Mouse (Mus musculus) thymus, postnatal 0 days (tissue): ENCODE data around the gene Arhgdig. TPM values are rescaled to one million over a fixed set of nuclear protein-coding genes. Genes with fewer than 3 reads are reported as not detected.

ENCODE experiments used
- DNase-seq: peaks from one replicate; pipeline ENCODE4 v3.0.0-alpha.2; 2015; ENCODE audit warnings: low spot score
- polyA plus RNA-seq: library from polyadenylated mRNA; unstranded; fragments of >200 nt; fragmentation: Nextera tagmentation; extraction: Ambion mirVana; gene quantifications from 2 replicates; pipeline ENCODE4 v1.2.1, GENCODE M21; 2015

The Arhgdig gene
- polyA plus RNA-seq: 0.92 and 1.4 TPM in 2 replicates

GRCm38 (mm10) chr17:26207686-26208085, at the start of gene Arhgdig:
TSS of gene Arhgdig (minus strand) at chr17:26207786.
- DNase-seq: no peak

GRCm38 (mm10) chr17:26255313-26255712, 47.7 kb upstream of the Arhgdig start:
- DNase-seq: no peak

- DNase-seq: no peak
Observed at GRCm38 (mm10) chr17:26253399-26253798, 45.8 kb upstream of the Arhgdig start.

GRCm38 (mm10) chr17:26252539-26253251, 45.1 kb upstream of the Arhgdig start, which contains the start of gene Luc7l:
TSS of gene Luc7l (plus strand) at chr17:26252896.
- DNase-seq: peak; percentile 89

- no peak for DNase-seq
Observed at GRCm38 (mm10) chr17:26251886-26252538, 44.4 kb upstream of the Arhgdig start.

GRCm38 (mm10) chr17:26244101-26244841, 36.7 kb upstream of the Arhgdig start, which contains the start of gene Fam234a:
TSS of gene Fam234a (minus strand) at chr17:26244242.
- peak; percentile 93 for DNase-seq

GRCm38 (mm10) chr17:26243471-26244100, 36.0 kb upstream of the Arhgdig start:
- DNase-seq: peak; percentile 58

- DNase-seq: no peak
Observed at GRCm38 (mm10) chr17:26240990-26241389, 33.4 kb upstream of the Arhgdig start.

- no peak for DNase-seq
Observed at GRCm38 (mm10) chr17:26240120-26240790, 32.7 kb upstream of the Arhgdig start.

- DNase-seq: no peak
Observed at GRCm38 (mm10) chr17:26239551-26239950, 32.0 kb upstream of the Arhgdig start.

- no peak for DNase-seq
Observed at GRCm38 (mm10) chr17:26237667-26238066, 30.1 kb upstream of the Arhgdig start.

- DNase-seq: no peak
Observed at GRCm38 (mm10) chr17:26235077-26235815, 27.7 kb upstream of the Arhgdig start.

- DNase-seq: no peak
Observed at GRCm38 (mm10) chr17:26234386-26234785, 26.8 kb upstream of the Arhgdig start.

- no peak for DNase-seq
Observed at GRCm38 (mm10) chr17:26232863-26233262, 25.3 kb upstream of the Arhgdig start.

GRCm38 (mm10) chr17:26231156-26231555, 23.6 kb upstream of the Arhgdig start:
- DNase-seq: no peak

- no peak for DNase-seq
Observed at GRCm38 (mm10) chr17:26229776-26230175, 22.2 kb upstream of the Arhgdig start.

GRCm38 (mm10) chr17:26225150-26225549, 17.6 kb upstream of the Arhgdig start:
- DNase-seq: no peak

- no peak for DNase-seq
Observed at GRCm38 (mm10) chr17:26221508-26221907, 13.9 kb upstream of the Arhgdig start.

- DNase-seq: no peak
Observed at GRCm38 (mm10) chr17:26212681-26213080, 5.1 kb upstream of the Arhgdig start.

- DNase-seq: no peak
Observed at GRCm38 (mm10) chr17:26212241-26212640, 4.7 kb upstream of the Arhgdig start.
